Comparison of ENCODE assay signal across 7 mouse cellular contexts in genomic region chr11:107469523-107470371, GRCm38 (mm10). TPM values are rescaled to one million over a fixed set of nuclear protein-coding genes. Genes with fewer than 3 reads are reported as not detected.
DNase-seq lines count a peak whose midpoint lies in the region; ATAC-seq and TF ChIP-seq lines count a peak whose summit lies in the region.

No protein-coding gene starts in this region.

- peak overlapping the region; percentile 84 for H3K4me3 ChIP-seq in embryonic facial prominence, embryonic 12.5 days
- H3K4me3 ChIP-seq in kidney, adult 2 months (ENCODE audit: insufficient read depth, low read depth, low read length) = peak overlapping the region; percentile 93
- peak overlapping the region; percentile 86 for H3K4me3 ChIP-seq in limb, embryonic 12.5 days (replicated peaks)
- peak overlapping the region; percentile 78 for H3K4me3 ChIP-seq in midbrain, embryonic 13.5 days (replicated peaks)
- peak overlapping the region; percentile 93 for H3K4me3 ChIP-seq in spleen, adult 2 months (ENCODE audit: extremely low read depth, insufficient read depth, insufficient read length)

- H3K9me3 ChIP-seq in embryonic facial prominence, embryonic 12.5 days = no peaks in the 10 kb centered on the region
- H3K9me3 ChIP-seq in limb, embryonic 12.5 days = no peaks in the 10 kb centered on the region
- no peaks in the 10 kb centered on the region for H3K9me3 ChIP-seq in midbrain, embryonic 13.5 days

- peak overlapping the region; percentile 98 for H3K27ac ChIP-seq in embryonic facial prominence, embryonic 12.5 days
- H3K27ac ChIP-seq in kidney, adult 2 months (ENCODE audit: insufficient read depth, low read depth, low read length) = peak overlapping the region; percentile 90
- peak overlapping the region; percentile 94 for H3K27ac ChIP-seq in limb, embryonic 12.5 days
- H3K27ac ChIP-seq in midbrain, embryonic 13.5 days = peak overlapping the region; percentile 94
- H3K27ac ChIP-seq in spleen, adult 2 months (ENCODE audit: insufficient read depth, low read length) = peak overlapping the region; percentile 82

- peaks cover 25% of the 10 kb centered on the region for H3K4me1 ChIP-seq in embryonic facial prominence, embryonic 12.5 days
- H3K4me1 ChIP-seq in kidney, adult 2 months (ENCODE audit: control insufficient read depth, insufficient read depth, low read length) = peaks cover 14% of the 10 kb centered on the region; the same call in 1 of the 2 replicates
- peaks cover 25% of the 10 kb centered on the region for H3K4me1 ChIP-seq in limb, embryonic 12.5 days (replicated peaks)
- peaks cover 25% of the 10 kb centered on the region for H3K4me1 ChIP-seq in midbrain, embryonic 13.5 days (replicated peaks)
- H3K4me1 ChIP-seq in spleen, adult 2 months (ENCODE audit: control insufficient read depth, insufficient read depth, insufficient read length) = peaks cover 6% of the 10 kb centered on the region; the same call in 1 of the 2 replicates

- H3K9ac ChIP-seq in embryonic facial prominence, embryonic 12.5 days = peak overlapping the region; percentile 89
- H3K9ac ChIP-seq in limb, embryonic 12.5 days (replicated peaks) = peak overlapping the region; percentile 94
- peak overlapping the region; percentile 89 for H3K9ac ChIP-seq in midbrain, embryonic 13.5 days (replicated peaks)

- TF ChIP-seq CTCF in kidney, adult 2 months (conservative IDR thresholded peaks at IDR 0.05; ENCODE audit: insufficient read depth, insufficient read length, low read depth, low read length) = no peak
- TF ChIP-seq CTCF in spleen, adult 2 months (IDR thresholded peaks at IDR 0.05; ENCODE audit: extremely low read depth, insufficient read depth, insufficient read length, insufficient replicate concordance) = no peak

- TF ChIP-seq POLR2A in kidney, adult 2 months (IDR thresholded peaks at IDR 0.05; ENCODE audit: low read depth, low read length) = no peak
- TF ChIP-seq POLR2A in spleen, adult 2 months (IDR thresholded peaks at IDR 0.05; ENCODE audit: low read depth, low read length) = no peak

- peak; percentile 36 for ATAC-seq in embryonic facial prominence, embryonic 12.5 days (ENCODE audit: insufficient number of reproducible peaks, insufficient read depth, low FRiP score, low TSS enrichment)
- peak; percentile 35 for ATAC-seq in limb, embryonic 12.5 days (ENCODE audit: insufficient number of reproducible peaks, insufficient read depth, low FRiP score, low TSS enrichment, low read depth)
- peak; percentile 70 for ATAC-seq in midbrain, embryonic 13.5 days

- peak overlapping the region; percentile 72 for H3K4me2 ChIP-seq in embryonic facial prominence, embryonic 12.5 days (replicated peaks)
- peak overlapping the region; percentile 76 for H3K4me2 ChIP-seq in limb, embryonic 12.5 days
- peak overlapping the region; percentile 84 for H3K4me2 ChIP-seq in midbrain, embryonic 13.5 days (replicated peaks)

- peak; percentile 44 for DNase-seq in adrenal gland, adult 8-10 months
- DNase-seq in heart, adult 18-20 months = peak; percentile 65 to 87
- peak; percentile 67 for DNase-seq in kidney, adult 2 months
- DNase-seq in spleen, adult 2 months (ENCODE audit: low read depth in 1 of 2, low spot score in 2 of 2) = peak in 1 of 2 experiments; percentile 58

- under 1% methylated on average over 57 of the region's 59 CpGs for WGBS in embryonic facial prominence, embryonic 12.5 days
- WGBS in kidney, adult 2 months = under 1% methylated on average over 59 of the region's 59 CpGs
- WGBS in limb, embryonic 12.5 days = under 1% methylated on average over 59 of the region's 59 CpGs
- 0% methylated on average over 58 of the region's 59 CpGs for WGBS in midbrain, embryonic 13.5 days
- under 1% methylated on average over 59 of the region's 59 CpGs for WGBS in spleen, adult 2 months

- H3K36me3 ChIP-seq in embryonic facial prominence, embryonic 12.5 days = no peaks in the 10 kb centered on the region
- no peaks in the 10 kb centered on the region for H3K36me3 ChIP-seq in kidney, adult 2 months (ENCODE audit: control insufficient read depth, insufficient read depth, low read length)
- no peaks in the 10 kb centered on the region for H3K36me3 ChIP-seq in limb, embryonic 12.5 days
- H3K36me3 ChIP-seq in midbrain, embryonic 13.5 days = no peaks in the 10 kb centered on the region
- H3K36me3 ChIP-seq in spleen, adult 2 months (ENCODE audit: control insufficient read depth, insufficient read depth, low read length) = no peaks in the 10 kb centered on the region

- no peaks in the 10 kb centered on the region for H3K27me3 ChIP-seq in embryonic facial prominence, embryonic 12.5 days
- H3K27me3 ChIP-seq in kidney, adult 2 months (replicated peaks; ENCODE audit: control insufficient read depth, insufficient read depth, low read length) = no peaks in the 10 kb centered on the region
- H3K27me3 ChIP-seq in limb, embryonic 12.5 days = no peaks in the 10 kb centered on the region
- no peaks in the 10 kb centered on the region for H3K27me3 ChIP-seq in midbrain, embryonic 13.5 days
- no peaks in the 10 kb centered on the region for H3K27me3 ChIP-seq in spleen, adult 2 months (ENCODE audit: control insufficient read depth, insufficient read depth, low read length)

RNA-seq across cellular contexts. Expression of gene Pitpnc1, which starts 0.8 kb away (rescaled TPM):
- 10 to 100 TPM in 3 of 4 experiments, 1 to 10 TPM in 1; 9.5 to 13.2 (median 12.1) TPM for total RNA-seq in adrenal gland, adult 8-10 months (2022)
- 36.3 and 41.6 TPM in 2 replicates for polyA plus RNA-seq in embryonic facial prominence, embryonic 12.5 days (2016; fragmentation: Nextera tagmentation; extraction: Ambion mirVana)
- 10 to 100 TPM; 74.8 to 76.3 TPM for total RNA-seq in heart, adult 18-20 months (2021)
- 15.0 and 18.5 TPM in 2 replicates for polyA plus RNA-seq in kidney, adult 2 months (2012; rRNA removed)
- polyA plus RNA-seq in limb, embryonic 12.5 days (2016; fragmentation: Nextera tagmentation; extraction: Ambion mirVana) = 31.9 and 34.9 TPM in 2 replicates
- polyA plus RNA-seq in midbrain, embryonic 13.5 days (2015; fragmentation: Nextera tagmentation; extraction: Ambion mirVana) = 35.0 and 36.7 TPM in 2 replicates
- 6.4 TPM in 2 replicates for polyA plus RNA-seq in spleen, adult 2 months (2012; rRNA removed)

RNA-seq across cellular contexts. Expression of gene Psmd12, which starts 9.5 kb away (rescaled TPM):
- total RNA-seq in adrenal gland, adult 8-10 months (2022) = 100 to 1,000 TPM in 1 of 4 experiments, 10 to 100 TPM in 3; 76.5 to 101 (median 86.8) TPM
- 170 and 181 TPM in 2 replicates for polyA plus RNA-seq in embryonic facial prominence, embryonic 12.5 days (2016; fragmentation: Nextera tagmentation; extraction: Ambion mirVana)
- 10 to 100 TPM; 93.3 to 94.7 TPM for total RNA-seq in heart, adult 18-20 months (2021)
- 15.1 and 19.9 TPM in 2 replicates for polyA plus RNA-seq in kidney, adult 2 months (2012; rRNA removed)
- polyA plus RNA-seq in limb, embryonic 12.5 days (2016; fragmentation: Nextera tagmentation; extraction: Ambion mirVana) = 186 and 196 TPM in 2 replicates
- polyA plus RNA-seq in midbrain, embryonic 13.5 days (2015; fragmentation: Nextera tagmentation; extraction: Ambion mirVana) = 175 and 178 TPM in 2 replicates
- 5.1 and 6.6 TPM in 2 replicates for polyA plus RNA-seq in spleen, adult 2 months (2012; rRNA removed)
